Mouse (Mus musculus) heart, adult 10 weeks (tissue): ENCODE measurements around the gene Dip2a. TPM values are rescaled to one million over a fixed set of nuclear protein-coding genes. Genes with fewer than 3 reads are reported as not detected.

Source experiments
- polyA plus RNA-seq: library from polyadenylated mRNA; stranded (reverse); fragments of 350-450 nt; fragmentation: Illumina TruSeq; extraction: RNeasy Lipid Tissue Mini Kit (QIAGEN cat#74804); gene quantifications from one replicate; pipeline ENCODE4 v1.2.3, GENCODE M21; 2014; ENCODE audit warnings: low read depth, low replicate concordance

Gene Dip2a
- 8.6 TPM for polyA plus RNA-seq

GRCm38 (mm10) chr10:76344711-76345539 lies at the start of gene Dip2a:
Gene Dip2a (minus strand): TSS chr10:76345291.

GRCm38 (mm10) chr10:76253536-76253935 lies 91.6 kb downstream of the Dip2a start, which contains the start of gene S100b:
Gene S100b (plus strand): TSS chr10:76253853.

GRCm38 (mm10) chr10:76237341-76238225 lies 107.5 kb downstream of the Dip2a start, which contains the start of gene Prmt2:
Gene Prmt2 (minus strand): TSS chr10:76237865.

Other genes with a start within 250 kb of the Dip2a start
- gene Slc5a4b, start 234.3 kb downstream of the Dip2a start, polyA plus RNA-seq: not detected
- not detected for gene Slc5a4a, start 197.8 kb downstream of the Dip2a start, polyA plus RNA-seq
- gene Prmt2, start 107.4 kb downstream of the Dip2a start, polyA plus RNA-seq: 12.6 TPM
- gene S100b, start 91.4 kb downstream of the Dip2a start, polyA plus RNA-seq: 2.4 TPM
- not detected for gene AC141477.1, start 95.2 kb upstream of the Dip2a start, polyA plus RNA-seq
- gene Pcnt, start 97.5 kb upstream of the Dip2a start, polyA plus RNA-seq: 56.6 TPM
- gene 2610028H24Rik, start 103.8 kb upstream of the Dip2a start, polyA plus RNA-seq: 0.99 TPM
- gene Mcm3ap, start 123.6 kb upstream of the Dip2a start, polyA plus RNA-seq: 27.2 TPM
- 2.6 TPM for gene Ybey, start 123.8 kb upstream of the Dip2a start, polyA plus RNA-seq
- gene Lss, start 186.3 kb upstream of the Dip2a start, polyA plus RNA-seq: 1.8 TPM
- gene Spatc1l, start 217.0 kb upstream of the Dip2a start, polyA plus RNA-seq: not detected
- not detected for gene Ftcd, start 230.4 kb upstream of the Dip2a start, polyA plus RNA-seq